Mouse (Mus musculus): Measurements from ENCODE around the gene Sgk2.

Gene Sgk2

GRCm38 (mm10) chr2:163061203-163062118 is 74.3 kb downstream of the Sgk2 start:
- DNase-seq = no peak

GRCm38 (mm10) chr2:163062119-163062508 is 75.0 kb downstream of the Sgk2 start:
- DNase-seq = no peak

Measured in cerebellum, postnatal 10 days (tissue).